Mouse (Mus musculus) stomach, postnatal 0 days (tissue): ENCODE measurements around the gene Usf3.

Source experiments
- CTCF ChIP-seq: IDR thresholded peaks from 2 replicates; pipeline ENCODE4 v1.5.1; 2016; ENCODE audit warnings: antibody characterized with exemption, low read depth, mild to moderate bottlenecking, moderate library complexity
- EP300 ChIP-seq: optimal IDR thresholded peaks from 2 replicates; pipeline ENCODE3; 2016; ENCODE audit warnings: antibody characterized with exemption

GRCm38 (mm10) chr16:44123786-44124185, 49.3 kb upstream of the Usf3 start:
- TF ChIP-seq EP300 (no peak), CTCF (no peak)
